Mouse (Mus musculus) left cerebral cortex, postnatal 4 days (tissue): ENCODE data around the gene Tmem37. TPM values are rescaled to one million over a fixed set of nuclear protein-coding genes. Genes with fewer than 3 reads are reported as not detected.

Source experiments
- DNase-seq: peaks from one replicate; pipeline ENCODE4 v3.0.0-alpha.2; 2022
- intact Hi-C: fragments of 180-260 bp; cut with DNase I; formaldehyde crosslinking; loops from one replicate; pipeline ENCODE4 v1.15.1; 2025
- total RNA-seq, 2 experiments: library from RNA; stranded (reverse); gene quantifications; 2 replicates each; pipeline ENCODE4 v1.2.3; 2021

The Tmem37 gene
- total RNA-seq, 2 experiments from 2014 or later, result 1.4 to 1.8 TPM

- DNase-seq, result no peak
- intact Hi-C loops, result no loop called here
Observed at GRCm38 (mm10) chr1:120020322-120020897, 53.5 kb downstream of the Tmem37 start.

GRCm38 (mm10) chr1:120019428-120019827 is 54.4 kb downstream of the Tmem37 start:
- intact Hi-C loops, result no loop called here
- no peak for DNase-seq

GRCm38 (mm10) chr1:120018900-120019299 is 55.0 kb downstream of the Tmem37 start:
- no peak for DNase-seq
- intact Hi-C loops, result no loop called here

Other genes with a start within 250 kb of the Tmem37 start
- gene Ptpn4, start 236.5 kb downstream of the Tmem37 start, total RNA-seq, result 10 to 100 TPM; 37.2 to 39.0 TPM
- 1 to 10 TPM; 7.6 to 7.7 TPM for gene Tmem177, start 160.9 kb downstream of the Tmem37 start, total RNA-seq
- under 1 TPM; 0.36 to 0.44 TPM for gene Cfap221, start 76.8 kb downstream of the Tmem37 start, total RNA-seq
- 1 to 10 TPM in 1 of 2 experiments, under 1 TPM in 1; 0.96 to 1.2 TPM for gene Sctr, start 67.2 kb downstream of the Tmem37 start, total RNA-seq
- gene Dbi, start 47.0 kb upstream of the Tmem37 start, total RNA-seq, result 100 to 1,000 TPM; 335 to 344 TPM
- gene 3110009E18Rik, start 47.1 kb upstream of the Tmem37 start, total RNA-seq, result 10 to 100 TPM; 11.2 to 11.8 TPM
- gene Steap3, start 198.6 kb upstream of the Tmem37 start, total RNA-seq, result 1 to 10 TPM; 4.2 to 6.1 TPM